Mouse (Mus musculus) stomach, postnatal 0 days (tissue): Measurements from ENCODE around the gene Gm20431. TPM values are rescaled to one million over a fixed set of nuclear protein-coding genes. Genes with fewer than 3 reads are reported as not detected.
A peak's percentile ranks its signal among the peaks of the same experiment; 100 is the strongest.

Source experiments
- ATAC-seq: fragments of 200-750 bp; cut with Nextera tagmentation; 2 replicates; pipeline ENCODE4 v1.8.0; 2017; ENCODE audit not compliant: low FRiP score, low TSS enrichment
- DNase-seq: peaks from one replicate; pipeline ENCODE4 v3.0.0-alpha.2; 2016; ENCODE audit warnings: low spot score
- H3K27ac ChIP-seq: fragments of 300-500 bp; sonication (generic); replicated peaks from 2 replicates; pipeline ENCODE4 v1.5.1; 2014; ENCODE audit warnings: mild to moderate bottlenecking, control low read depth
- H3K27me3 ChIP-seq: fragments of 300-500 bp; sonication (generic); 2 replicates; pipeline ENCODE4 v1.6.1; 2014; ENCODE audit warnings: low read length; ENCODE audit not compliant: control insufficient read depth, insufficient read depth
- H3K36me3 ChIP-seq: fragments of 300-500 bp; sonication (generic); 2 replicates; pipeline ENCODE4 v1.6.1; 2014; ENCODE audit warnings: low read length, mixed read lengths; ENCODE audit not compliant: control insufficient read depth, insufficient read depth
- H3K4me1 ChIP-seq: fragments of 300-500 bp; sonication (generic); replicated peaks from 2 replicates; pipeline ENCODE4 v1.6.1; 2014; ENCODE audit warnings: antibody characterized with exemption; ENCODE audit not compliant: control insufficient read depth, insufficient read depth
- H3K4me2 ChIP-seq: fragments of 300-500 bp; sonication (generic); replicated peaks from 2 replicates; pipeline ENCODE4 v1.6.1; 2014; ENCODE audit warnings: low read depth, mild to moderate bottlenecking, control low read depth, moderate library complexity
- H3K4me3 ChIP-seq: fragments of 300-500 bp; sonication (generic); 2 replicates; pipeline ENCODE4 v1.5.1; 2014; ENCODE audit warnings: low read depth, low read length, control low read depth
- H3K9ac ChIP-seq: fragments of 300-500 bp; sonication (generic); 2 replicates; pipeline ENCODE4 v1.6.1; 2014; ENCODE audit warnings: mild to moderate bottlenecking, low read length, control low read depth, mixed read lengths
- H3K9me3 ChIP-seq: fragments of 300-500 bp; sonication (generic); 2 replicates; pipeline ENCODE4 v1.6.1; 2016; ENCODE audit warnings: low read length; ENCODE audit not compliant: control insufficient read depth
- CTCF ChIP-seq: IDR thresholded peaks from 2 replicates; pipeline ENCODE4 v1.5.1; 2016; ENCODE audit warnings: antibody characterized with exemption, low read depth, mild to moderate bottlenecking, moderate library complexity
- EP300 ChIP-seq: optimal IDR thresholded peaks from 2 replicates; pipeline ENCODE3; 2016; ENCODE audit warnings: antibody characterized with exemption
- WGBS: fragments of 180-500 bp; shearing (Covaris S2); extraction: QIAGEN DNeasy Blood & Tissue Kit; methylation state at CpG from one replicate; pipeline ENCODE4 v1.1.7; 2014; 5-methylcytosine and 5-hydroxymethylcytosine counted together
- polyA plus RNA-seq: library from polyadenylated mRNA; unstranded; fragments of >200 nt; fragmentation: Nextera tagmentation; extraction: Ambion mirVana; gene quantifications from 2 replicates; pipeline ENCODE4 v1.2.1, GENCODE M21; 2015

The Gm20431 gene
- polyA plus RNA-seq, 1 experiment from 2014 or later = 13.4 TPM

DNA sequence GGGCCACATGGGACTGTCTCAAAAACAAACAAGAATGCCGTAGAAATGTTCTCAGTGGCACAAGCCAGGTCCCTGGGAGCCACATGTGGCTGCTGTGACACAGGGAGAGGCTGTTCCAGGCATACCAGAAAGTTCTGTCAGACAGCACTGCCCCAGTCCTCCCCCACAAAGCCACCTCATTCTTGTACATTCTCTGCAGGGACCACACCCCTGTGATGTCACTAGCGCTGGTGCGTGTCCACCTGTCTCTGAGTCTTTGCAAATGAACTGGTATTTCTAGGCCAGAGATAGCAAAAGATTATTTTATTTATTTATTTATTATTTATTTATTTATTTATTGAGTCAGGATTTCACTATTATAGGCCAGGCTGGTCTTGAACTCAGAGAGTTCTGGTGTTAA is 22.4 kb upstream of the Gm20431 start:
- TF ChIP-seq CTCF (no peak), EP300 (no peak)
- Histone ChIP-seq H3K9me3 (no peaks in the 10 kb centered on the region), H3K27me3 (no peaks in the 10 kb centered on the region), H3K4me2 (no peak overlapping the region), H3K27ac (peak overlapping the region; percentile 18; the same call in 1 of the 2 replicates), H3K4me3 (no peak overlapping the region), H3K36me3 (no peaks in the 10 kb centered on the region), H3K9ac (no peak overlapping the region), H3K4me1 (no peaks in the 10 kb centered on the region)
- DNase-seq (peak; percentile 58), ATAC-seq (no peak)
- 62% methylated on average over 3 of the region's 3 CpGs for WGBS

DNA sequence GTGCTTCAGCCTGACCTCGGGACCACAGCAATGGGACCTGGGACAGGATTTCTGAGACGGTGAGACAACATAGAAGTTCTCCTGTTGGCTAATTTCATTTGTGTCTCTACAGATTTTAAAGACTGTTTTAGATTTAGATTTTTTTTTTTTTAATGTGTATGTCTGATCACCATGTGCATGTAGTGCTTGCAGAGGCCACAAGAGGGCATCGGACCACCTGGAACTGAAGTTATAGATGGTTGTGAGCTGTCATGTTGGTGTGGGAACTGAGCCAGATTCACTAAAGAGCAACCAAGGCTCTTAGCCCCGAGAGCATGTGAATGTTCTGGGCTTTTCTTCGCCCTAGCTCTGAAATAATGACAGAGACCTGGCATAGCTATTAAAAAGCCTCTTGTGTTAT is 19.4 kb upstream of the Gm20431 start:
- no peak overlapping the region for H3K27ac ChIP-seq
- H3K4me3 ChIP-seq = no peak overlapping the region
- WGBS = 53% methylated on average over 5 of the region's 5 CpGs
- no peaks in the 10 kb centered on the region for H3K27me3 ChIP-seq
- TF ChIP-seq EP300 (no peak), CTCF (peak; percentile 80)
- ATAC-seq = no peak
- no peak overlapping the region for H3K4me2 ChIP-seq
- H3K36me3 ChIP-seq = no peaks in the 10 kb centered on the region
- no peak overlapping the region for H3K9ac ChIP-seq
- no peaks in the 10 kb centered on the region for H3K4me1 ChIP-seq
- DNase-seq = peak; percentile 70
- no peaks in the 10 kb centered on the region for H3K9me3 ChIP-seq

DNA sequence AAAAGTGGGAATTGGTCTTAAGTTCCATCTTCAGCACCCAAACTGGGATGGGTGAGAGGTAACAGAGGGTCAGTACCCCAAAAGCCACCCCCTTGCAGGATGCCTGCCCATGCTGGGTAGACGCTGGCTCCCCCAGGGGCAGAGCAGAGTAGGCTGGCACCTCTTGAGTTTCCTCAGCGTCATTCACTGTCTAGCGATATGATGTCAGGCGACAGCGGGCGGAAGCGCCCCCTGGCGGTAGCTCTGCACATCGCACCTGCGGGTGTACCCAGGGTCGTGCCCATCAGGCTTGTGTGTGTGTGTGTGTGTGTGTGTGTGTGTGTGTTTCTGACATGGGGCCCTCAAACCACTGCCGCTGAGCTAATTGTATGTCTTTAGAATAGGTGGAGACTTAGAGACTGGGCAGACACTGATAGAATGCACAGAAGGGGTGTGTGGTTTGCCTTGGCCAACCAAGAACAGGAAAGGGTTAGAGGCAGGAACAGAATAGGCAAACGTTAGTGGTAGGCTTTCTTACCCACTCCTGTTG is 18.7 kb upstream of the Gm20431 start:
- DNase-seq = peak; percentile 86
- H3K36me3 ChIP-seq = no peaks in the 10 kb centered on the region
- no peaks in the 10 kb centered on the region for H3K4me1 ChIP-seq
- H3K27ac ChIP-seq = no peak overlapping the region
- H3K4me2 ChIP-seq = no peak overlapping the region
- under 1% methylated on average over 13 of the region's 13 CpGs for WGBS
- no peaks in the 10 kb centered on the region for H3K9me3 ChIP-seq
- peak; percentile 96 for TF ChIP-seq CTCF
- TF ChIP-seq EP300 = no peak
- H3K4me3 ChIP-seq = no peak overlapping the region
- H3K27me3 ChIP-seq = no peaks in the 10 kb centered on the region
- peak; percentile 70 for ATAC-seq
- no peak overlapping the region for H3K9ac ChIP-seq

DNA sequence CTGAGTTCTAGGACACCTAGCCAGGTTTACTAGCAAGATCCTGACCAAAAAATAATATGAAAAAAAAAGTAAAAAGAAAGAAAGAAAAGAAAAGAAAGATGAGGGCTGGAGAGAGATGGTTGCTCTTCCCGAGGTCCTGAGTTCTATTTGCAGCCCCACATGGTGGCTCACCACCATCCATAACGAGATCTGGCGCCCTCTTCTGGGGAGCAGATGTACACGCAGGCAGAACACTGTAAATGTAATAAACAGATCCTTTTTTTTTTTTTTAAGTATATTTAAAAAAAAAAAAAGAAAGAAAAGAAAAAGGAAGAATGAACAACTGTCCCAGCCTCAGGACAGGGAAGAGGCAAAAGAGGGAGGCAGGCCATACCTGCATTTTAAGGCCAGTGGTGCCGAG is 17.3 kb upstream of the Gm20431 start:
- H3K9me3 ChIP-seq = no peaks in the 10 kb centered on the region
- H3K4me3 ChIP-seq = no peak overlapping the region
- no peaks in the 10 kb centered on the region for H3K36me3 ChIP-seq
- WGBS = 47% methylated on average over 5 of the region's 5 CpGs
- TF ChIP-seq CTCF (peak; percentile 61), EP300 (no peak)
- H3K27me3 ChIP-seq = no peaks in the 10 kb centered on the region
- no peak overlapping the region for H3K4me2 ChIP-seq
- H3K4me1 ChIP-seq = no peaks in the 10 kb centered on the region
- no peak for ATAC-seq
- H3K27ac ChIP-seq = no peak overlapping the region
- H3K9ac ChIP-seq = no peak overlapping the region
- no peak for DNase-seq

DNA sequence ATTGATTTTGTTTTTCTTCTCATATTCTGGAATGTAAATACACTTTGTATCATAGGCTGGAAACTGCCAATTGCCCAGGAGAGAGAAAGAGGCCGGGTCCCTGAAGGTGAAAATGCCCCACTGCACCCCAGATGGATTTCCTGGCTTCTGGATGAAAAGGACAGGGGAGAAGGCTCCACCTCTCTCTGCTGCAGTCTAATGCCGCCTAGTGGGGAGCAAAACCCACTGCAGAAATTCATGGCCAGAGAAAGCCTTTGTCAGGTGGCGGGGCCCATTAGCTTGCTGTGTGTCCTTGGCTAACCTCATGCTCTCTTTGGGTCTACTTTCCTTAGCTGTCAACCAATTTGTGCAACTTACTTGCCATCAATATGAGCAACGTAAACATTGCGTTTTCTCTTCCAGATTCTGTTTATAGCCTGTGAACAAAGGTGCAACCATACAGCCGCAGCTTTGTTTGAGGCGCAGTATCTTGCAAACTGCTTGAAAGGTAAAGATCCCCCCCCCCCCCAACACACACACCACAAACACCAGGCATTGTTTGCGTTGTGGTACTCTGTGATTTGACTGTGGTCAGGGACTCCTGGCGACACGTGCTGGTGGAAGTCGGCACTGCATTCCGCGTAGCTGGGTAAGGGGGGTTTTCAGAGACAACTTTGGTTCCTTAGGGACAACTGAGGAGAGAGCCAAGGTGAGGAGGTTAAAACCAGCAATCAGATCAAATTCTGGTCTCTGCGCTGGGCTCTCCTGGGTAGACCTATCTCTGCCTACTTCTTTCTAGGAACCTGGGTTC is 14.0 kb upstream of the Gm20431 start:
- 37% methylated on average over 14 of the region's 14 CpGs for whole genome bisulfite sequencing

DNA sequence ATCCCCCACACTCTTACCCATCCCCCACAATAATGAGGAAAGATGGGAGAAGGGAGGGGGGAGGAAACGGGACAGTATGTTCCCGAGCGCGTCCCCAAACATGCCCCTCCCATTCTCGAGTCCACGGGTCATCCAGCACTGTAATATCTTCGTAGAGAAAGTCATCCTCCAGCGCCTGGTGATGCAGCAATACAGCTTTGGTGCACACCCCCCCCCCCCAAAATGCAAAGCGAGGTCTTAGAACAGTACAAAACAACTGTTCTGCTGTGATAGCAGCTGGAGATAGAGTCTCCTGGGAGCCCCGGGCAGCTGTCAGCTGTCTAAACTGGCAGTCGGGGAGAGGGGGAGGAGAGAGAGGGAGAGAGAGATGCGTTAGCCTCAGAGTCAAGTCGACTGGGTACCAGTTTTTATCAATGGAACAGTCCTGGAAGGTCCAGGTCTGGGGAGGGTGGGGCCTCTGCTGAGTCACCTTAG is 11.0 kb upstream of the Gm20431 start:
- no peak overlapping the region for H3K4me3 ChIP-seq

More for the DNA sequence above, 14.0 kb upstream of the Gm20431 start:
- Histone ChIP-seq H3K27me3 (no peaks in the 10 kb centered on the region), H3K27ac (no peak overlapping the region), H3K4me1 (no peaks in the 10 kb centered on the region), H3K36me3 (no peaks in the 10 kb centered on the region), H3K9me3 (no peaks in the 10 kb centered on the region), H3K4me2 (no peak overlapping the region), H3K4me3 (no peak overlapping the region), H3K9ac (no peak overlapping the region)
- ATAC-seq (no peak), DNase-seq (peak; percentile 60)
- no peak for TF ChIP-seq EP300
- TF ChIP-seq CTCF = peak; percentile 79

More for the DNA sequence above, 11.0 kb upstream of the Gm20431 start:
- Histone ChIP-seq H3K9ac (no peak overlapping the region), H3K27me3 (no peaks in the 10 kb centered on the region), H3K4me1 (no peaks in the 10 kb centered on the region), H3K9me3 (no peaks in the 10 kb centered on the region), H3K4me2 (no peak overlapping the region), H3K27ac (no peak overlapping the region), H3K36me3 (no peaks in the 10 kb centered on the region)
- ATAC-seq = peak; percentile 27; the same call in 1 of the 2 replicates
- no peak for DNase-seq
- TF ChIP-seq CTCF (no peak), EP300 (no peak)
- 31% methylated on average over 12 of the region's 13 CpGs for WGBS
